Mouse (Mus musculus): Measurements from ENCODE around the gene Ice2.

The Ice2 gene

GRCm38 (mm10) chr9:69397760-69398452, at the start of gene Ice2:
Ice2 (plus strand) TSS chr9:69397906.
- peak; percentile 77 for DNase-seq (ENCODE audit: low spot score)

GRCm38 (mm10) chr9:69349537-69349936, 48.2 kb upstream of the Ice2 start:
- DNase-seq (ENCODE audit: low spot score), result no peak

- DNase-seq (ENCODE audit: low spot score), result no peak
These were observed 43.5 kb upstream of the Ice2 start for GRCm38 (mm10) chr9:69354228-69354627.

- DNase-seq (ENCODE audit: low spot score), result peak; percentile 49
These were observed 39.9 kb upstream of the Ice2 start for GRCm38 (mm10) chr9:69357834-69358233.

GRCm38 (mm10) chr9:69358797-69359196, 38.9 kb upstream of the Ice2 start:
- DNase-seq (ENCODE audit: low spot score), result no peak

GRCm38 (mm10) chr9:69361951-69362445, 35.7 kb upstream of the Ice2 start:
- DNase-seq (ENCODE audit: low spot score), result peak; percentile 3

- no peak for DNase-seq (ENCODE audit: low spot score)
These were observed 34.9 kb upstream of the Ice2 start for GRCm38 (mm10) chr9:69362766-69363165.

- no peak for DNase-seq (ENCODE audit: low spot score)
These were observed 33.6 kb upstream of the Ice2 start for GRCm38 (mm10) chr9:69364117-69364516.

- DNase-seq (ENCODE audit: low spot score), result no peak
These were observed 30.7 kb upstream of the Ice2 start for GRCm38 (mm10) chr9:69367055-69367454.

GRCm38 (mm10) chr9:69368071-69368470, 29.6 kb upstream of the Ice2 start:
- peak; percentile 39 for DNase-seq (ENCODE audit: low spot score)

- no peak for DNase-seq (ENCODE audit: low spot score)
These were observed 26.5 kb upstream of the Ice2 start for GRCm38 (mm10) chr9:69371046-69371724.

GRCm38 (mm10) chr9:69372871-69373270, 24.8 kb upstream of the Ice2 start:
- DNase-seq (ENCODE audit: low spot score), result no peak

GRCm38 (mm10) chr9:69376982-69377653, 20.6 kb upstream of the Ice2 start:
- no peak for DNase-seq (ENCODE audit: low spot score)

- no peak for DNase-seq (ENCODE audit: low spot score)
These were observed 20.1 kb upstream of the Ice2 start for GRCm38 (mm10) chr9:69377654-69378045.

GRCm38 (mm10) chr9:69380546-69380945, 17.2 kb upstream of the Ice2 start:
- DNase-seq (ENCODE audit: low spot score), result no peak

- no peak for DNase-seq (ENCODE audit: low spot score)
These were observed 16.0 kb upstream of the Ice2 start for GRCm38 (mm10) chr9:69381741-69382140.

GRCm38 (mm10) chr9:69384475-69384874, 13.2 kb upstream of the Ice2 start:
- no peak for DNase-seq (ENCODE audit: low spot score)

- no peak for DNase-seq (ENCODE audit: low spot score)
These were observed 12.8 kb upstream of the Ice2 start for GRCm38 (mm10) chr9:69384905-69385304.

- no peak for DNase-seq (ENCODE audit: low spot score)
These were observed 10.4 kb upstream of the Ice2 start for GRCm38 (mm10) chr9:69387296-69387695.

GRCm38 (mm10) chr9:69390631-69391030, 7.1 kb upstream of the Ice2 start:
- no peak for DNase-seq (ENCODE audit: low spot score)

- no peak for DNase-seq (ENCODE audit: low spot score)
These were observed 3.5 kb upstream of the Ice2 start for GRCm38 (mm10) chr9:69394234-69394633.

GRCm38 (mm10) chr9:69397432-69397759, 310 bp upstream of the Ice2 start:
- DNase-seq (ENCODE audit: low spot score), result no peak

GRCm38 (mm10) chr9:69398453-69398850, 746 bp downstream of the Ice2 start:
- DNase-seq (ENCODE audit: low spot score), result no peak

All from T-cell, adult 2 months (primary cell).